ENCODE assay signal across 12 mouse cellular contexts in the genomic region with DNA sequence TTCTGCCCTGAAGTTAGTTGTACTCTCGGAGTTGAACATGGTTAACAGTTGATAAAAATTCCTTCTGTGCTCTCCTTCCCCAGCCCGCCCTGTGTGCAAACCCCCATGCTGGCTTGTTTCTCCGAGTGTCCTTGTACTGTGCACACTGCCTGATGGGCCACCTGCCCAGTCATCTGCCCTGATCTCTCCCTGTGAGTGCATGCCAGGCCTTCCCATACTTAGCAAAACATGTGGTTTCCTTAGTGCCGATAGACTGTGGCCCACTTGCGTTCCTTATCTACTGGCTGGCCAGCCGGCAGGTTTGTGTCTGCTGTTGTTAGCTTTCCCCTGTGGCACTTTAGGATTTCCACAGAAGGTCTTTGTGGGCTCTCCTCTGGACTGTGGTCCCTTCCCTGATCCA. TPM values are rescaled to one million over a fixed set of nuclear protein-coding genes. Genes with fewer than 3 reads are reported as not detected.
DNase-seq lines count a peak whose midpoint lies in the region; ATAC-seq and TF ChIP-seq lines count a peak whose summit lies in the region.
"Had no signal": no experiment of that assay in that cellular context is flagged by ENCODE, and none has a peak within 500 bp of the region (broad histone marks: within the 10 kb centered on the region; RNA-seq: fewer than 3 reads in every experiment).

No protein-coding gene starts in this region.

- no peak for TF ChIP-seq POLR2A in liver, adult 2 months (IDR thresholded peaks at IDR 0.05; ENCODE audit: extremely low read depth, insufficient read depth, low read length)
- 0 out of 2 replicates have a peak, but pooled peaks have one; percentile 24 for TF ChIP-seq POLR2A in cortical plate, adult 2 months (IDR thresholded peaks at IDR 0.05; ENCODE audit: extremely low read depth, insufficient read depth, low read length)

- peak; percentile 71 for ATAC-seq in megakaryocyte-erythroid progenitor cell, adult 5-6 weeks (replicated peaks; ENCODE audit: low FRiP score, low TSS enrichment, poor library complexity, severe bottlenecking)
- ATAC-seq in kidney, embryonic 16.5 days (ENCODE audit: low FRiP score, low TSS enrichment): no peak

- peaks cover 7% of the 10 kb centered on the region; the same call in 1 of the 2 replicates for H3K79me2 ChIP-seq in liver, adult 2 months (ENCODE audit: control insufficient read depth, insufficient read depth, low read length)

- no peak overlapping the region for H3K4me2 ChIP-seq in kidney, embryonic 16.5 days (replicated peaks; ENCODE audit: low read depth, low read length)
- H3K4me2 ChIP-seq: forebrain, embryonic 12.5 days; hindbrain, embryonic 14.5 days; liver, embryonic 13.5 days had no signal

- H3K4me3 ChIP-seq in liver, adult 2 months (ENCODE audit: insufficient read depth, low read depth, low read length): no peak overlapping the region
- H3K4me3 ChIP-seq in cortical plate, adult 2 months (ENCODE audit: insufficient read depth, low read length): no peak overlapping the region
- H3K4me3 ChIP-seq in kidney, embryonic 16.5 days (ENCODE audit: low read length): no peak overlapping the region
- H3K4me3 ChIP-seq: forebrain, embryonic 12.5 days; liver, embryonic 13.5 days had no signal

- 0 out of 2 replicates have a peak overlapping the region, but pooled peaks have one; percentile 7 for H3K9ac ChIP-seq in liver, adult 2 months (ENCODE audit: low read depth, low read length)
- no peak overlapping the region for H3K9ac ChIP-seq in kidney, embryonic 16.5 days (replicated peaks; ENCODE audit: low read length)
- H3K9ac ChIP-seq: forebrain, embryonic 12.5 days; hindbrain, embryonic 14.5 days; liver, embryonic 13.5 days had no signal

- no peaks in the 10 kb centered on the region for H3K36me3 ChIP-seq in liver, adult 2 months (ENCODE audit: control insufficient read depth, insufficient read depth, low read length)
- H3K36me3 ChIP-seq in kidney, embryonic 16.5 days (ENCODE audit: insufficient read depth, low read length): no peaks in the 10 kb centered on the region
- H3K36me3 ChIP-seq: forebrain, embryonic 12.5 days; liver, embryonic 13.5 days had no signal

- no peaks in the 10 kb centered on the region for H3K9me3 ChIP-seq in kidney, embryonic 16.5 days (ENCODE audit: low read length)
- H3K9me3 ChIP-seq: forebrain, embryonic 12.5 days; liver, embryonic 13.5 days had no signal

- H3K4me1 ChIP-seq in liver, adult 2 months (ENCODE audit: control insufficient read depth, insufficient read depth, low read length): peaks cover 36% of the 10 kb centered on the region
- peaks cover 3% of the 10 kb centered on the region for H3K4me1 ChIP-seq in cortical plate, adult 2 months (ENCODE audit: control insufficient read depth, insufficient read depth, low read length)
- H3K4me1 ChIP-seq in kidney, embryonic 16.5 days (ENCODE audit: insufficient read depth, low read length): peaks cover 7% of the 10 kb centered on the region; the same call in 1 of the 2 replicates

- TF ChIP-seq CTCF in liver, adult 2 months (IDR thresholded peaks at IDR 0.05; ENCODE audit: low read depth, low read length): no peak
- TF ChIP-seq CTCF in cortical plate, adult 2 months (IDR thresholded peaks at IDR 0.05; ENCODE audit: extremely low read depth, insufficient read depth, low read length): no peak

- peak; percentile 94 for DNase-seq in liver, adult 2 months (ENCODE audit: extremely low read depth, low read depth, low spot score)
- DNase-seq in liver: no peak
- DNase-seq in heart, postnatal 14 days: peak; percentile 46 to 47
- no peak for DNase-seq in spleen, adult 12 weeks (ENCODE audit: low spot score)
- DNase-seq: liver, embryonic 13.5 days; thymus, postnatal 25 days had no signal

- 10% methylated on average over 6 of the region's 6 CpGs for WGBS in liver, adult 2 months
- 75% methylated on average over 6 of the region's 6 CpGs for WGBS in kidney, embryonic 16.5 days

- intact Hi-C loops in heart, postnatal 14 days (cut with DNase I): loop anchor here (10.0 kb wide), 1 partner anchor 191 kb away; no protein-coding TSS in a partner anchor

- peak overlapping the region; percentile 84 for H3K27ac ChIP-seq in liver, adult 2 months (replicated peaks; ENCODE audit: insufficient read depth, low read depth, low read length)
- H3K27ac ChIP-seq in cortical plate, adult 2 months (ENCODE audit: insufficient read depth, low read length): no peak overlapping the region
- no peak overlapping the region for H3K27ac ChIP-seq in kidney, embryonic 16.5 days (ENCODE audit: low read length)
- H3K27ac ChIP-seq: forebrain, embryonic 12.5 days; hindbrain, embryonic 14.5 days; liver, embryonic 13.5 days had no signal

- no peaks in the 10 kb centered on the region for H3K27me3 ChIP-seq in liver, adult 2 months (ENCODE audit: control insufficient read depth, insufficient read depth, low read length)
- H3K27me3 ChIP-seq in kidney, embryonic 16.5 days (ENCODE audit: insufficient read depth, low read length): no peaks in the 10 kb centered on the region
- H3K27me3 ChIP-seq: forebrain, embryonic 12.5 days; liver, embryonic 13.5 days had no signal

RNA-seq across cellular contexts. Expression of a gene that starts 6.3 kb away (rescaled TPM):
- total RNA-seq in liver, adult 2 months (2014; rRNA removed): 7.5 and 12.0 TPM in 2 replicates
- 14.4 and 14.7 TPM in 2 replicates for polyA plus RNA-seq in liver, adult 2 months (2012; rRNA removed)
- polyA plus RNA-seq in cortical plate, adult 2 months (2012; rRNA removed): 67.3 and 78.1 TPM in 2 replicates
- total RNA-seq in heart, postnatal 14 days (2021): 10 to 100 TPM; 11.6 to 12.3 TPM
- total RNA-seq in megakaryocyte-erythroid progenitor cell, adult 5-6 weeks (2014; fragmentation: Nextera tagmentation): 4.0 and 5.5 TPM in 2 replicates
- total RNA-seq in megakaryocyte-erythroid progenitor cell, adult 5-6 weeks (2017): 1.4 and 6.9 TPM in 2 replicates
- polyA plus RNA-seq in kidney, embryonic 16.5 days (2015; fragmentation: Nextera tagmentation; extraction: Ambion mirVana): 6.8 and 8.4 TPM in 2 replicates

RNA-seq across cellular contexts. Expression of a gene that starts 17.3 kb away (rescaled TPM):
- 0.18 and 0.34 TPM in 2 replicates for total RNA-seq in liver, adult 2 months (2014; rRNA removed)
- polyA plus RNA-seq in liver, adult 2 months (2012; rRNA removed): 0.34 and 0.70 TPM in 2 replicates
- polyA plus RNA-seq in cortical plate, adult 2 months (2012; rRNA removed): 40.8 and 40.9 TPM in 2 replicates
- total RNA-seq in heart, postnatal 14 days (2021): 1 to 10 TPM in 1 of 2 experiments, under 1 TPM in 1; 0.80 to 1.2 TPM
- not detected in 2 replicates for total RNA-seq in megakaryocyte-erythroid progenitor cell, adult 5-6 weeks (2014; fragmentation: Nextera tagmentation)
- total RNA-seq in megakaryocyte-erythroid progenitor cell, adult 5-6 weeks (2017): not detected in 2 replicates
- polyA plus RNA-seq in kidney, embryonic 16.5 days (2015; fragmentation: Nextera tagmentation; extraction: Ambion mirVana): 10.9 and 12.9 TPM in 2 replicates

RNA-seq across cellular contexts. Expression of a gene that starts 21.7 kb away (rescaled TPM):
- not detected in 2 replicates for total RNA-seq in liver, adult 2 months (2014; rRNA removed)
- not detected in 2 replicates for polyA plus RNA-seq in liver, adult 2 months (2012; rRNA removed)
- 0.17 and 0.21 TPM in 2 replicates for polyA plus RNA-seq in cortical plate, adult 2 months (2012; rRNA removed)
- total RNA-seq in heart, postnatal 14 days (2021): not detected
- not detected in 2 replicates for total RNA-seq in megakaryocyte-erythroid progenitor cell, adult 5-6 weeks (2014; fragmentation: Nextera tagmentation)
- total RNA-seq in megakaryocyte-erythroid progenitor cell, adult 5-6 weeks (2017): not detected in 2 replicates
- polyA plus RNA-seq in kidney, embryonic 16.5 days (2015; fragmentation: Nextera tagmentation; extraction: Ambion mirVana): not detected in 2 replicates
- polyA plus RNA-seq: large intestine, adult 2 months; liver, embryonic 13.5 days had no signal

Comparison
In these comparisons a context has a peak if more than half of its experiments do, and no peak if none do; other contexts are left out.
1. DNase-seq: peak in liver, adult 2 months (single experiment) and heart, postnatal 14 days (2 of 2); none in liver (single experiment) and spleen, adult 12 weeks (single experiment).